Mouse (Mus musculus): ENCODE results near the gene Tmem59l. TPM values are rescaled to one million over a fixed set of nuclear protein-coding genes. Genes with fewer than 3 reads are reported as not detected.
A peak's percentile ranks its signal among the peaks of the same experiment; 100 is the strongest.

The Tmem59l gene
- polyA plus RNA-seq, 1 experiment, result 0.36 TPM

DNA sequence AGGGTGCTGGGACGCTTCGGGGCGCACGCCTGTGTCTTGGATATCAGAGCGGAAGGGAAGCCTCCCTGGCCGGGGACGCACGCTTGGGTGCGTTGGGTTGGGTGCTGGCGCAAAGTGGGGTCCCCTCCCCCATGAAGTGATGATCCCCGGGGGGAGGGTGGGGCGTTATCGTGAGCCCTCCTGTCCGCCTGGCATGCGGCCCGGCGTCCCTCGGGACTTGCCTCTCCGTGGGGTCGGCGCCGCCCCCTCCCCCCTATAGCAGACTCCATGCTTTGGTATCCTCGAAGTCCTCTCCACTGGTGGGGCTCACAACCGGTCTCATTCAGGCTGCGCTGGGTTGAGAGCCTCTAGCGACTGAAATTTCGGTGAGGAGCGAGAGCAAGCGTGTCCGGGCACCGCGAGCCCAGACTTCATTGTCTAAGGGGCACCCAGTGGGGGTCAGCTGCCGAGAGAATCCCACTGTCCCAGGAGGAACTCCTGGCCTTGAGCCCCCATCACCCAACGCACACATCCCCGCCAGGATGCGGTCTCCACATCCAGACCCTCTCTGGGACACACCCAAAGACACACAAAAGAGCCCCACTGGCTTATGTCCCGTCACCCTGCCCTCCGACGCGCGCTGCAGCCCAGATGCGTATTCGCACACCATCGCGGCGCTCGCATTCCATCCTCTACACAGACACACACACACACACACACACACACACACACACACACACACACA lies 6.7 kb upstream of the Tmem59l start:
- TF ChIP-seq CEBPB (IDR thresholded peaks at IDR 0.05; ENCODE audit: low read depth) (no peak), USF1 (IDR thresholded peaks at IDR 0.05; ENCODE audit: low read depth) (no peak), CTCF (IDR thresholded peaks at IDR 0.05; ENCODE audit: control insufficient read depth, insufficient read depth, insufficient read length) (no peak), FOSL1 (IDR thresholded peaks at IDR 0.05; ENCODE audit: insufficient read depth, low read length, poor library complexity, severe bottlenecking) (no peak), MYOD1 (IDR thresholded peaks at IDR 0.05; ENCODE audit: control insufficient read depth, insufficient read length, low read depth) (no peak)
- Histone ChIP-seq H3K79me2 (ENCODE audit: control insufficient read depth, insufficient read depth) (peaks cover 52% of the 10 kb centered on the region), H3ac (ENCODE audit: control insufficient read depth, insufficient read length, low read depth) (peak overlapping the region; percentile 82), H3K27me3 (ENCODE audit: control insufficient read depth, insufficient read depth, insufficient read length) (no peaks in the 10 kb centered on the region), H3K4me3 (ENCODE audit: insufficient read depth, poor library complexity, severe bottlenecking) (peak overlapping the region; percentile 51), H3K36me3 (ENCODE audit: control insufficient read depth, insufficient read depth) (no peaks in the 10 kb centered on the region), H3K79me3 (ENCODE audit: low read depth) (peaks cover 23% of the 10 kb centered on the region)

DNA sequence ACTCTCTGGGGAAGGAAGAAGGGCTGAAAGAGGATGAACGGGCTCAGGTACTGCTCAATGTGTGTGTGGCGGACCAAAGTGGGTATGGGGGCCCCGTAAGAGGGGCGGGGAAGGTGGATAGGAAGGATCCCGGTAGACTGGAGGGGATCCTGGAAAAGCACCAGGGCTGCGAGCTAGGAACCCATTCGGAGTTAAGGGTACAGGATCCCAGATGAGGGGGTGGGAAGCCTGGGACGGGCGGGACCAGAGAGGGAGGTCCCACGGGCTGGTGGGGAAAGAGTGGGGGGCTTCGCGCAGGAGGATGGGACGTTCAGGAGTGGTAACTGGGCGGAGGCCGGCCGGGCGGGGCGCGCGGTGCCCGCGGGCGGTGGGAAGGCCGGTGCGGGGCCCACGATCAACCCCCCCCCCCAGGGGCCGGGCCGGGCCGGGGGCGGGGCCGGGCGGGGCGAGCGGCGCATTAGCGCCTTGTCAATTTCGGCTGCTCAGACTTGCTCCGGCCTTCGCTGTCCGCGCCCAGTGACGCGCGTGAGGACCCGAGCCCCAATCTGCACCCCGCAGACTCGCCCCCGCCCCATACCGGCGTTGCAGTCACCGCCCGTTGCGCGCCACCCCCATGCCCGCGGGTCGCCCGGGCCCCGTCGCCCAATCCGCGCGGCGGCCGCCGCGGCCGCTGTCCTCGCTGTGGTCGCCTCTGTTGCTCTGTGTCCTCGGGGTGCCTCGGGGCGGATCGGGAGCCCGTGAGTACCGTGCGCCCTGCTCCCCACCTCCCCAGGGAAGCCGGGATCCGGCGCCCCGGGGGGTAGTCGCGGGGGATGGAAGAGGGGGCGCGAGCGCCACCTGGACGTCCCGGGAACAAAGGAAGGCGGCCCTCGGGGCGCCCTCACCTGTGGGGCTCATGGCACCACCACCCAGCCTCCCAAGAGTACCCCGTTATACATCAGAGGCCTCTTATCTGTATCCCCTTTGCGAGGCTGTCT lies 5.8 kb upstream of the Tmem59l start, which contains the start of gene Crlf1:
Crlf1 (plus strand) TSS at position 495 of the 977 bp plus-strand sequence.
- TF ChIP-seq MYOG (IDR thresholded peaks at IDR 0.05; ENCODE audit: control insufficient read depth, extremely low read depth, insufficient read length), result no peak
- TF ChIP-seq MAX (IDR thresholded peaks at IDR 0.05), result no peak
- no peak for TF ChIP-seq CEBPB (IDR thresholded peaks at IDR 0.05; ENCODE audit: low read depth)
- TF ChIP-seq CTCF (IDR thresholded peaks at IDR 0.05; ENCODE audit: control insufficient read depth, insufficient read depth, insufficient read length), result no peak
- TF ChIP-seq FOSL1 (IDR thresholded peaks at IDR 0.05; ENCODE audit: insufficient read depth, low read length, poor library complexity, severe bottlenecking), result no peak
- TF ChIP-seq USF1 (IDR thresholded peaks at IDR 0.05; ENCODE audit: low read depth), result no peak
- no peak for TF ChIP-seq MYOD1 (IDR thresholded peaks at IDR 0.05; ENCODE audit: control insufficient read depth, insufficient read length, low read depth)
- H3K79me2 ChIP-seq (ENCODE audit: control insufficient read depth, insufficient read depth), result peaks cover 43% of the 10 kb centered on the region
- peak within 1 kb of the TSS; percentile 82 for H3ac ChIP-seq (ENCODE audit: control insufficient read depth, insufficient read length, low read depth)
- H3K27me3 ChIP-seq (ENCODE audit: control insufficient read depth, insufficient read depth, insufficient read length), result no peaks in the 10 kb centered on the region
- H3K36me3 ChIP-seq (ENCODE audit: control insufficient read depth, insufficient read depth), result no peaks in the 10 kb centered on the region
- H3K4me3 ChIP-seq (ENCODE audit: insufficient read depth, poor library complexity, severe bottlenecking), result peak within 1 kb of the TSS; percentile 51
- H3K79me3 ChIP-seq (ENCODE audit: low read depth), result peaks cover 21% of the 10 kb centered on the region

DNA sequence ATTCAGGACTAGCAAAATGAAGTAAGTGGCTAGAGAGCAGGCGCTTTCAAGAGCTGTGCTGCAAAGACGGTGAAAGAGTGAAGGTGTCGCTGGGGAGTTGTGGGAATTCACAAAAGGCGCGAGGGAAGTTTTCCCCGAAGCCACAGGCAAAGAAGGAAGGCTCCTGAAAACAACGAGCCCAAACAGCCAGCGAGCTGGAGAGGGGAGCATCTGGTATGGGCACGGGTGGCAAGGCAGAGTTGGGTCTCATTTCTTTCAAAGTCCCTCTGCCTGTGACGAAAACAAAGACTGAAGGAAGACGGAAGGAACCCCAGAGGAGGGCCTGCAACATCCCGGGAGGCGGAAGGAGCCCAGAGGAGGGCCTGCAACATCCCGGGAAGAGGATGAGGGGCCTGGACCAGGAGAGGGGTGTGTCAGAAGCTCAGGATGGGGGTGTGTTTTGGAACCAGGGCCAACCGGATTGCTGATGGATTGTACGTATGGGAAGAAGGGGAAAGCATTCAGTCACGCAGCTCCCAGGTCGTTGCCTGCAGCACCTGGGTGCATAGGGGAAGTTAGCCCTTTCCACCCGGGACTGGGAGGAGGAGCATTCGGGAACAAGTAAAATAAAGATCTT lies 3.8 kb upstream of the Tmem59l start:
- no peak for TF ChIP-seq MYOG (IDR thresholded peaks at IDR 0.05; ENCODE audit: control insufficient read depth, extremely low read depth, insufficient read length)
- Histone ChIP-seq H3K36me3 (ENCODE audit: control insufficient read depth, insufficient read depth) (no peaks in the 10 kb centered on the region), H3K79me3 (ENCODE audit: low read depth) (peaks cover 10% of the 10 kb centered on the region), H3K79me2 (ENCODE audit: control insufficient read depth, insufficient read depth) (peaks cover 27% of the 10 kb centered on the region), H3K4me3 (ENCODE audit: insufficient read depth, poor library complexity, severe bottlenecking) (no peak overlapping the region), H3ac (ENCODE audit: control insufficient read depth, insufficient read length, low read depth) (no peak overlapping the region), H3K27me3 (ENCODE audit: control insufficient read depth, insufficient read depth, insufficient read length) (no peaks in the 10 kb centered on the region)

DNA sequence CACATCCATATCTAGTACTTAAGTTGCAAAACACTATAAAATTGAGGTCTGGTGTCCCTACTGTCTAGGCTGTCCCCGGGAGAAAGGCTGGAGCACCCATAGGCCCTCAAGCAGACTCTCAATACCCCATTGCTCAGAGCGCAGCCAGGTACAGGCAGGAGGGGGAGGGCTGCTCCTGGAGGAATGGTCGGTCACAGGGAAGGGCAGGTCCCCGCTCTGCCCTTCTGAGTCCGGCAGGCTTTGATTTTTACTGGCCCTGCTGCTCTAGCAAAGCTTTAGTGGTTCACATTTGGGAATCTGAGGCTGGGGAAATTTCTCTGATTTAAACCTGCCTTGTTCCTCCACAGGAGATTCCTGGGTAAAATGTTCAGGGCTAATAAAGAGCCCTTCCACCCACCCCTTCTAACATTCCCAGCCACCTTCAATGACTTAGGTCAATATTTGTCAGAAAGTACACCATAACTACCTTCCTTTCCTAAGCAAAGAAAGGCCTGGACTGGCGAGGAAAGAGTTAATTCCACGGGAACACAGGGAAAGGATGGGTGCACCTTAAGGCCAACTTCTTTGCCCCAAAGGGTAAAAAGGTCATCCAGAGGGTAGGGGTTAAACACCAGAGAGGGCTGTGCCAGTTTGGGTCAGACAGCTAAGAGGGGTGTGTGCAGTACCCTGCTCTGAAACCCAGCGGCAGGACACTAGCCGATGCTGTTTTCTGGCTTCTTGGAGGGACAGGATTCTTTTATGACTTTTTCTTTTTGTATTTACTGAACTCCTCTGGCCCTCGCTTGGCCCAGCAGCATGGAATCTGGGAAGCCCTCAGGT lies 3.1 kb upstream of the Tmem59l start:
- no peaks in the 10 kb centered on the region for H3K27me3 ChIP-seq (ENCODE audit: control insufficient read depth, insufficient read depth, insufficient read length)
- TF ChIP-seq FOSL1 (IDR thresholded peaks at IDR 0.05; ENCODE audit: insufficient read depth, low read length, poor library complexity, severe bottlenecking) (no peak), CEBPB (IDR thresholded peaks at IDR 0.05; ENCODE audit: low read depth) (no peak), MYOD1 (IDR thresholded peaks at IDR 0.05; ENCODE audit: control insufficient read depth, insufficient read length, low read depth) (no peak), MYOG (IDR thresholded peaks at IDR 0.05; ENCODE audit: control insufficient read depth, extremely low read depth, insufficient read length) (no peak), MAX (IDR thresholded peaks at IDR 0.05) (no peak), CTCF (IDR thresholded peaks at IDR 0.05; ENCODE audit: control insufficient read depth, insufficient read depth, insufficient read length) (no peak), USF1 (IDR thresholded peaks at IDR 0.05; ENCODE audit: low read depth) (no peak)
- H3K79me3 ChIP-seq (ENCODE audit: low read depth), result peaks cover 7% of the 10 kb centered on the region
- H3K79me2 ChIP-seq (ENCODE audit: control insufficient read depth, insufficient read depth), result peaks cover 20% of the 10 kb centered on the region
- H3ac ChIP-seq (ENCODE audit: control insufficient read depth, insufficient read length, low read depth), result no peak overlapping the region
- H3K36me3 ChIP-seq (ENCODE audit: control insufficient read depth, insufficient read depth), result no peaks in the 10 kb centered on the region
- H3K4me3 ChIP-seq (ENCODE audit: insufficient read depth, poor library complexity, severe bottlenecking), result no peak overlapping the region

DNA sequence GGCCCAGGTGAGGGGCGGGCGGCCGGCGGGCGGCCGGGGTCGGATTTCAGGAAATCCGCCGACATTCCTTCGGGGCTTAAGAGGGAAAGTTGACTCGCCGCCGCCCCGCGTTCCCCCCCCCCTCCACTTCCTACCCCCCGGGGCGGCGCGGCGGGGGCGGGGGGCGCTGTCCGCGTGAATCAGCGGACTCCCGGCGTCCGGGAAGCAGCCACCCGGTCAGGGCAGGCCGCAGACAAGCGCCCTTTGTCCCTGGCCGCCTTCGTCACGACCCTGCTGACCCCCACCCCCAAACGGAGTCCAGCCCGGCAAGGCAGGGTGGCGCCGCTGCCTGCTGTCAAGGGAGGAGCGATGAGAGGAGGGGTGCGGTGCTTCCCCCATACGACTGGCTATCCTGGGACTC lies 2.4 kb upstream of the Tmem59l start:
- TF ChIP-seq USF1 (IDR thresholded peaks at IDR 0.05; ENCODE audit: low read depth) (no peak), CTCF (IDR thresholded peaks at IDR 0.05; ENCODE audit: control insufficient read depth, insufficient read depth, insufficient read length) (no peak), MYOD1 (IDR thresholded peaks at IDR 0.05; ENCODE audit: control insufficient read depth, insufficient read length, low read depth) (no peak)
- Histone ChIP-seq H3K4me3 (ENCODE audit: insufficient read depth, poor library complexity, severe bottlenecking) (no peak overlapping the region), H3K36me3 (ENCODE audit: control insufficient read depth, insufficient read depth) (no peaks in the 10 kb centered on the region), H3ac (ENCODE audit: control insufficient read depth, insufficient read length, low read depth) (peak overlapping the region; percentile 34), H3K79me2 (ENCODE audit: control insufficient read depth, insufficient read depth) (peaks cover 13% of the 10 kb centered on the region), H3K79me3 (ENCODE audit: low read depth) (peaks cover 4% of the 10 kb centered on the region), H3K27me3 (ENCODE audit: control insufficient read depth, insufficient read depth, insufficient read length) (no peaks in the 10 kb centered on the region)

Measured in C2C12 (cell line).